Mouse (Mus musculus) heart, embryonic 14.5 days (tissue): Measurements from ENCODE around the gene Bcor. TPM values are rescaled to one million over a fixed set of nuclear protein-coding genes. Genes with fewer than 3 reads are reported as not detected.
A peak's percentile ranks its signal among the peaks of the same experiment; 100 is the strongest.

Experiments used
- ATAC-seq: fragments of 200-750 bp; cut with Nextera tagmentation; 2 replicates; pipeline ENCODE4 v1.8.0; 2017; ENCODE audit warnings: low read depth, moderate TSS enrichment; ENCODE audit not compliant: insufficient number of reproducible peaks, insufficient read depth, low FRiP score
- H3K27ac ChIP-seq, 2 experiments: fragments of 200-500 bp in 1 of 2; fragments of 300-500 bp in 1 of 2; sonication (generic) in 1 of 2; replicated peaks in 1 of 2; 2 replicates each; pipeline ENCODE4 v1.5.1; 2012 to 2014; ENCODE audit warnings: low read depth in 2 of 2, low read length in 2 of 2, control low read depth in 1 of 2, mild to moderate bottlenecking in 1 of 2, mixed read lengths in 1 of 2; ENCODE audit not compliant: control insufficient read depth in 1 of 2, insufficient read depth in 1 of 2
- H3K27me3 ChIP-seq: fragments of 300-500 bp; sonication (generic); 2 replicates; pipeline ENCODE4 v1.6.1; 2014; ENCODE audit warnings: mild to moderate bottlenecking, low read length, control low read depth; ENCODE audit not compliant: control insufficient read depth, insufficient read depth
- H3K36me3 ChIP-seq: fragments of 300-500 bp; sonication (generic); 2 replicates; pipeline ENCODE4 v1.6.1; 2014; ENCODE audit warnings: mild to moderate bottlenecking, control low read depth, low read length, mixed read lengths; ENCODE audit not compliant: control insufficient read depth, insufficient read depth
- H3K4me1 ChIP-seq, 2 experiments: fragments of 200-500 bp in 1 of 2; fragments of 300-500 bp in 1 of 2; sonication (generic) in 1 of 2; 2 replicates each; pipeline ENCODE4 v1.6.1; 2012 to 2014; ENCODE audit warnings: low read length in 2 of 2, control low read depth in 1 of 2, mixed read lengths in 1 of 2; ENCODE audit not compliant: control insufficient read depth in 2 of 2, insufficient read depth in 2 of 2
- H3K4me2 ChIP-seq: fragments of 300-500 bp; sonication (generic); 2 replicates; pipeline ENCODE4 v1.6.1; 2014; ENCODE audit warnings: mild to moderate bottlenecking, low read length
- H3K4me3 ChIP-seq, 2 experiments: fragments of 200-500 bp in 1 of 2; fragments of 300-500 bp in 1 of 2; sonication (generic) in 1 of 2; 2 replicates each; pipeline ENCODE4 v1.5.1; 2012 to 2014; ENCODE audit warnings: low read length in 2 of 2, mild to moderate bottlenecking in 2 of 2, control low read depth in 1 of 2, low read depth in 1 of 2, moderate library complexity in 1 of 2; ENCODE audit not compliant: control insufficient read depth in 1 of 2, insufficient read depth in 1 of 2
- H3K9ac ChIP-seq: fragments of 300-500 bp; sonication (generic); 2 replicates; pipeline ENCODE4 v1.6.1; 2014; ENCODE audit warnings: mild to moderate bottlenecking, low read length
- H3K9me3 ChIP-seq: fragments of 300-500 bp; sonication (generic); 2 replicates; pipeline ENCODE4 v1.6.1; 2016; ENCODE audit warnings: low read length, control low read depth; ENCODE audit not compliant: control insufficient read depth
- WGBS: fragments of 180-500 bp; shearing (Covaris S2); extraction: QIAGEN DNeasy Blood & Tissue Kit; methylation state at CpG from one replicate; pipeline ENCODE4 v1.1.7; 2014; 5-methylcytosine and 5-hydroxymethylcytosine counted together
- polyA plus RNA-seq: library from polyadenylated mRNA; unstranded; fragments of >200 nt; fragmentation: Nextera tagmentation; extraction: Ambion mirVana; gene quantifications from 2 replicates; pipeline ENCODE4 v1.2.1, GENCODE M21; 2014

Gene Bcor
- polyA plus RNA-seq, 1 experiment from 2014 or later, result 17.0 TPM

DNA sequence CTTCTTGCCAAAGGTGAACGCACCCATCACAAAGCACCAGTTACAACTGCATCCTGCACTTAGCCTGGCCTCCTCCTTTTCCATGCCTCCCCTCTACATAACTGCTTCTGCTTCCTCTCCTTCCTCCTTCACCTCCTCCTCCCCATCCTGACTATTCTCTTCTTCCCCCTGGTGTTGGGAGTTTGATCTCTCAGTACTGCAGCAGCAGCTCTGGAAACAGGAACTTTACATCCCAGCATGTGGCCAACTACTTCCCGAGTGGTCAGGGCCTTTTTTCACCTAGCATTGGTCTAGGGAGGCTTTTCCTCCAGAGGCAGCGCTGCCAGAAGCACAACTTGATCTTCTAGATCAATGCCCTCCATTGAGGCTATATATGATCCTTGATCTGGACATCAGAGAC lies 10.0 kb upstream of the Bcor start:
- H3K9ac ChIP-seq, result no peak overlapping the region
- no peaks in the 10 kb centered on the region for H3K9me3 ChIP-seq
- no peaks in the 10 kb centered on the region for H3K4me1 ChIP-seq
- no peak overlapping the region for H3K4me3 ChIP-seq
- WGBS, result 26% methylated on average over 3 of the region's 3 CpGs
- no peak for ATAC-seq
- H3K4me2 ChIP-seq, result no peak overlapping the region
- H3K36me3 ChIP-seq, result no peaks in the 10 kb centered on the region
- no peak overlapping the region for H3K27ac ChIP-seq
- H3K27me3 ChIP-seq, result no peaks in the 10 kb centered on the region

DNA sequence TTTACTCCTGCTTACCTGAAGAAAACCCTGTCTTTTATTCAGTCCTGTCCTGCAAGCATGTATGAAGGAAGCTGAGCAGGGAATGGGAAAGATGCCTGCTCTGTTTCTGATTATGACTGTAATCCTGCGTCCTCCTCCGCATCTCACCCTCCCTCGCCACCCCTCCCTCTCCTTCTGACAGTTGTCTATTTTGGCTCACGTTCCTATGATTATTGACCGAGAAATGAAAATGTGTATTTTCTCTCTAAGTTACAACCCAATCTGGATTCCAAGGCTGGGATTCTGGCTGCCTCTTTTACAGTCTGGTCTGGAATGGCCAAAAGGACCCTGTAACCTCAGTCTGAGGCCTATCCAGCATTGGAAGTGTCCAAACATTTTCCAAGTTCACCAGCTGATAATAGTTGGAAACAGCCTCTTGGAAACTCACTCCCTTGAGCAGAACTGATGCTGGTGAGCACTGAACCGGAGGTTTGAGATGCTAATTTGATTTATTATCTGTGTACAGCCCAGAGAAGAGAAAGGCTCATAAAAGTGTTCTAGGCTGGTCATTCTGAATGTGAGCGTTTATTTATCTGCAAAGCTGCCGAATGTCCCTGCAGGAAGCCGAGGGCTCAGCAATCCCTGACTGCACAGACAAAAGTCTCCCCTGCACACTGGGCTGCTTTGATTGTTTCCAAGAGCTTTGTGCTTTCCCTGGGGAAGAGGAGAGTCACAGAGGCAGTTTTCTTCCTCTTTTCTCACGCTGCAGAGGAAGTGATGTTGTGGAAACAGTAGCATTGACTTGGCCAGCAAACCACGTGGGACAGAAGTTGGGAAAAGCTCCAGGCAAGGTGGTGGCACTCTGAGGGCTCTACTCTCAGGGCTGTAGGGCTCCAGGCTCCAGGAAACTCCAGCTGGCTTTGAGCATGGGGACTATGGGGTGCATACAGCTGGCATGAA lies 4.7 kb upstream of the Bcor start:
- WGBS, result 46% methylated on average over 11 of the region's 11 CpGs
- Histone ChIP-seq H3K4me1 (no peaks in the 10 kb centered on the region), H3K36me3 (no peaks in the 10 kb centered on the region), H3K4me3 (no peak overlapping the region), H3K9ac (no peak overlapping the region), H3K27ac (peak overlapping the region; percentile 41 to 73), H3K9me3 (no peaks in the 10 kb centered on the region), H3K27me3 (no peaks in the 10 kb centered on the region), H3K4me2 (no peak overlapping the region)
- peak; percentile 59 for ATAC-seq

DNA sequence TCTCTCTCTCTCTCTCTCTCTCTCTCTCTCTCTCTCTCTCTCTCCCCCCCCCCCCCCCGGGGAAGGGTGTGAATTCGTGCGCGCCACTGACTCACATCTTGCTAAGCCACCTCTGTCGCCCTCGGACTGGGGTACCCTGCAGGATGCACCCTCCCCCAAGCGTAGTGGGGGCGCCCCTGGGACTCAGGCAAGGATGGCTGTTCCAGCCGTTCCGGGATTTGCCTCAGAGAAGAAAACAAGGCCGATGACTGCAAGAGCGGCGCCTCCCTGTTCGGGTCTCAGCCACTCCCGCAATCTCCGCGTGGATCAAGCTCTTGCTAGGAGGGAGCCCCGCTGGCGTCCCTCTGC lies 647 bp downstream of the Bcor start:
- Histone ChIP-seq H3K4me2 (peak overlapping the region; percentile 67), H3K4me3 (peak overlapping the region; percentile 49 to 65), H3K9me3 (no peaks in the 10 kb centered on the region), H3K27ac (peak overlapping the region; percentile 92 to 95), H3K36me3 (no peaks in the 10 kb centered on the region), H3K9ac (peak overlapping the region; percentile 80), H3K27me3 (peaks cover 23% of the 10 kb centered on the region), H3K4me1 (peaks cover 16 to 23% of the 10 kb centered on the region in 2 experiments)
- ATAC-seq, result no peak; the same call in 1 of the 2 replicates
- 5% methylated on average over 14 of the region's 19 CpGs for WGBS

DNA sequence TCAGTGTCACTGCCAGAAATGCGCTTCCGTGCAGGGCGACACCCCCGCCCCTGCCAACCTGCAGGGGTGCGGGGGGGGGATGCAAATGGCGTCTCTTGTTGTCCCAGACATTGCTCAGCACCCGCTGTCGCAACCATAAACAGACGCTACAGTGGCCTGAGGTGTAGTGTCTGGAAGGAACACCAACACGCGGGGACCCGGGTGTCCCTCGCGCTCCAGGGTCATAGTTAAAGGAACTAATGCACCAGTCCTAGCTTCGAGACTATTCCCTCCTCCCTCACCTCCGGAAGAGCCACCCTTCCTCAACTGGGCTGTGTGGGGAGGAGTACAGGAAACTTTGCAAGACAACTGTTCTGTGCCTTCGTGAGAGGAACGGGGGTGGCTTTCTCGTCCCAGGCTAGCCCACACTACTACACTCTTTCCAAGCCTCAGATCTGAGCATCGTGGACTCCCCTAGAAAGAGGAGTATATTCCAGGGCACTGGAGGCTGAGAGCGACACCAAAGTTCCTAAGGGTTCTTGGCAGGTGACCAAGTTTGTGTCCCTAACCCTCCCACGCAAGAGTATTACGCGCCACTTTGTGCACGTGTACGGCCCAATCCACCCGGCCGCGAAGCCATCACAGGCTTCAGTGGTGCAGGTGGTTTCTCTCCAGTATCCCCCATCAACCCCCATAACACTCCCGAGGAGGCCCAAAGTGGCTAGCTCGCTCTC lies 1.2 kb downstream of the Bcor start:
- Histone ChIP-seq H3K4me1 (peaks cover 16 to 23% of the 10 kb centered on the region in 2 experiments), H3K27me3 (peaks cover 23% of the 10 kb centered on the region), H3K36me3 (no peaks in the 10 kb centered on the region), H3K27ac (peak overlapping the region; percentile 92 to 95), H3K9me3 (no peaks in the 10 kb centered on the region), H3K4me3 (peak overlapping the region; percentile 49 to 65), H3K4me2 (peak overlapping the region; percentile 67), H3K9ac (peak overlapping the region; percentile 80)
- ATAC-seq, result peak; percentile 19; the same call in 1 of the 2 replicates
- WGBS, result 7% methylated on average over 31 of the region's 31 CpGs

DNA sequence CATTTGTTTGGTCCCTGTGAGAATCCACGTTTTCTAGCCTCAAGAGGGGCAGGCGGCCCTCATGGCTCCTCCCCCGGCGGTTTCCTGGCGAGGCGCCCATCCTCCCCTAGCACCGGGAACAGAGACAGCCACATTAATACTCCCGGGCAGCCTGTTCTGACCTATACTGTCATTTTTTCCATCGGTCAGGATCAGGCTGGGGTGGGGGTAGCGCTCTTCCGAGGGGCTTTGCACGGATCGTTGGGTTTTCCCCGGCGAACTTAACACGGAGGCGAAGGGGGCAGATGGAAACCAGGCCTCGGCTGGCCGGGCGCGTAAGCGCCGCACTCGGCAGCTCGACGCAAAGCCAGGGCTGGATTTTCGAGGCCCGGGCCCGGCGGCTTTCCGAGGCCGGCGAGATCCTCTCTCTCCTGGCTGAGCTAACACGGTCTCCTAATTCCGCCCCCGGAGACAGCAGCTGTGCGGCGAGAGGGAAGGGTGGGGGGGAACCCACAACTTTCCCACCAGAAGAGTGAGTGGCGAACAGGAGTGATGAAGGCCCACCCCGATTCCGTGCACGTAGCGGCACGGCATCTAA lies 1.8 kb downstream of the Bcor start:
- Histone ChIP-seq H3K27me3 (peaks cover 23% of the 10 kb centered on the region), H3K4me1 (peaks cover 16 to 26% of the 10 kb centered on the region in 2 experiments), H3K36me3 (no peaks in the 10 kb centered on the region), H3K27ac (peak overlapping the region; percentile 92 to 95), H3K4me3 (peak overlapping the region; percentile 49 to 65), H3K9ac (peak overlapping the region; percentile 80), H3K9me3 (no peaks in the 10 kb centered on the region), H3K4me2 (peak overlapping the region; percentile 67)
- ATAC-seq, result peak; percentile 44; the same call in 1 of the 2 replicates
- WGBS, result 8% methylated on average over 43 of the region's 44 CpGs

DNA sequence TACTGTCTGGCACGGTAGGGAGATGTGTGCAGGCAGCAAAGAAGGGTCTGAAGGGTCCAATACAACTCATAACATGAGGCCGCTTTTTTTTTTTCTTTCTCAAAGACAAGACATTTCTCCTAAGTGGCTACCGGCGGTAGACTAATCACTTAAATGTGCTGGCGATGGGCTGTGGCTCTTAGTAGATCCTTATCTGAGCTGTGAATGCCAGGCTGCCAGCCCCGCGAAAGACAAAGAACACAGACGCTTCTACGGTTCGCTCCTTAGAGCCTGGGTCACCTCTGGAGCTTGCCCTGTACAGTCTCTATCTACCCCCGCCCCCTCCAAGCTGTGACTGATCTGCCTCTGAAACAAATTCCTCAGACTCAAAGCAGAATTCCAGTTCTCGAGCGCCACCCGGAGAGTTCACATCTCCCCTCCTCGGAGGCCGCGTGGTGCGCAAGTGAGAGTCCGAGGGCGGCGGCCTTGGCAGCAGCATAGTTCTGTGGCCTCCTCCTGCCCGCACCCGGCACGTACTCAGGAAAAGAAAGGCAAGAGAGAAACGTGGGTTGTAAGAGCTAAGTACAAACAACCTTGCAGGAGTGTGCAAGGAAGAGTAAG lies 2.7 kb downstream of the Bcor start:
- H3K4me2 ChIP-seq, result peak overlapping the region; percentile 67

DNA sequence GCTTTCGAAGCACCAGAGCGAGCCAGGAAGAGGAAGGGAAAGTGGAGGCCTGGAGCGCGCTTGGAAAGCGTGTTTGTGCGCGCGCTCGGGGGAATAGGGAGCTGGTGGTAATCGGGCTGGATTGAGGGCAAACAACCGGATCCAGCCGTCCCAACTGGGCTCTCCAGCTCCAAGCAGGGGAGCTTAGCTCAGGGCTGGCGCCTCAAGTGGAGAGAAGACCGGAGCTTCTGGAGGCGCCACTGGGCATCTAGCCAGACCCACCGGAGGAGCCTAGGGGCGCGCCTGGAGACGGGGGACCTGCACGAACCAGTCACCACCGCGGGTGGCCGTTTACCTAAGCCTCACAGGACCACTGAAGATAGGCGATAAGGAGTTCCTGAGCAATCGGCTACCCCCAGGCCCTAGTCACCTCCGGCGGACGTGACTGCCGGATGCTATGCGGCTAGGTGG lies 4.3 kb downstream of the Bcor start:
- Histone ChIP-seq H3K4me3 (peak overlapping the region; percentile 30 to 32), H3K4me2 (peak overlapping the region; percentile 63), H3K4me1 (peaks cover 24 to 36% of the 10 kb centered on the region in 2 experiments), H3K27ac (peak overlapping the region in 1 of 2 experiments; percentile 30; a peak in 2 of 4 replicates), H3K9me3 (no peaks in the 10 kb centered on the region), H3K9ac (peak overlapping the region; percentile 70), H3K27me3 (peaks cover 23% of the 10 kb centered on the region), H3K36me3 (no peaks in the 10 kb centered on the region)
- WGBS, result 7% methylated on average over 30 of the region's 30 CpGs
- ATAC-seq, result no peak

More for the DNA sequence above, 2.7 kb downstream of the Bcor start:
- no peaks in the 10 kb centered on the region for H3K36me3 ChIP-seq
- H3K9ac ChIP-seq, result peak overlapping the region; percentile 80; the same call in 1 of the 2 replicates
- peaks cover 22 to 31% of the 10 kb centered on the region in 2 experiments for H3K4me1 ChIP-seq
- 7% methylated on average over 25 of the region's 25 CpGs for WGBS
- H3K9me3 ChIP-seq, result no peaks in the 10 kb centered on the region
- peak; percentile 8; the same call in 1 of the 2 replicates for ATAC-seq
- H3K4me3 ChIP-seq, result peak overlapping the region; percentile 7 to 49; a peak in 3 of 4 replicates
- H3K27ac ChIP-seq, result peak overlapping the region; percentile 92 to 95
- peaks cover 23% of the 10 kb centered on the region for H3K27me3 ChIP-seq
